Mouse (Mus musculus): Measurements from ENCODE around the gene Senp2. TPM values are rescaled to one million over a fixed set of nuclear protein-coding genes. Genes with fewer than 3 reads are reported as not detected.

Gene Senp2
- polyA plus RNA-seq, 1 experiment from 2014 or later = 66.0 TPM

DNA sequence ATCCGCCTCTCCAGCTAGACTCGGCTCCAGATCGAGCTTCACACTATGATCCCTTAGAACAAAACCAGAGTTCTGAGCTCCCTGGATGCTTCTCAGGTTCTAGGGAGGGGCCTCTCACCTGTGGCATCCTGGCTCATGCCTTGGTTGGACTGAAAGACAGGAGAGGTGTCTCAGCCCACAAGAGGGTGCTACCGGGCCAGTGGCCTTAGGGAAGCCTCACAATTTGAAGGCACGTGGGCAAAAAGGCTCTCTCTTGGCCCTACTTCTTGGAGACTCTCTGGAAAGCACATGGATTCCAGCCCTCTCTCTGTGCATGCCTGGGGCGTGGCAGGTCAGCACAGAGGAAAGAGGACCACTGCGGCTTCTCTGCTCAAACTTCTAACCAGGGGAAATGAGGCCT lies 62.1 kb downstream of the Senp2 start:
- no peak overlapping the region for H3K9ac ChIP-seq (replicated peaks)
- H3K27me3 ChIP-seq = no peaks in the 10 kb centered on the region
- no peak overlapping the region for H3K27ac ChIP-seq (replicated peaks)
- no peak overlapping the region for H3K4me3 ChIP-seq
- 76% methylated on average over 7 of the region's 7 CpGs for WGBS
- no peak overlapping the region for H3K4me2 ChIP-seq (replicated peaks)
- no peak for ATAC-seq (ENCODE audit: low FRiP score, low read depth)
- peaks cover 77% of the 10 kb centered on the region for H3K36me3 ChIP-seq
- no peaks in the 10 kb centered on the region for H3K9me3 ChIP-seq
- peaks cover 11% of the 10 kb centered on the region; the same call in 1 of the 2 replicates for H3K4me1 ChIP-seq

DNA sequence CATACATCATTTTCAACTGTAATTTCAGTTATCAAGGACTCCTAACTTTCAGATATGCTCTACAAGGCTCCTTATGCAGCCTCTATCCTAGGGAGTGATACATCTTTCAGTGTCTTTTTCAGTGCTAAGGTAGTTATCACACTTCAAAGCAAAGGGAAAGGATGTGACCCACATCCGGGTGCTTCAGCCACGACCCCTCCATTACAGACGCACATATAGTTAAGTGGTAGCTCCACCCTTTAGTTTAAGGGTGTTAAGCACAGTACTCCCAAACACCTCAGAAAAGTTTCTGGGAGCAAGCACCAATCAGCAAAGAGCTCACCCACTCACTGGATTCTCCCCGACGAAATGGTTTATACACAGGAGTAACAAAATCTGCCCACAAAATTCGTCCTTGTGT lies 65.8 kb downstream of the Senp2 start:
- WGBS = 85% methylated on average over 6 of the region's 6 CpGs

DNA sequence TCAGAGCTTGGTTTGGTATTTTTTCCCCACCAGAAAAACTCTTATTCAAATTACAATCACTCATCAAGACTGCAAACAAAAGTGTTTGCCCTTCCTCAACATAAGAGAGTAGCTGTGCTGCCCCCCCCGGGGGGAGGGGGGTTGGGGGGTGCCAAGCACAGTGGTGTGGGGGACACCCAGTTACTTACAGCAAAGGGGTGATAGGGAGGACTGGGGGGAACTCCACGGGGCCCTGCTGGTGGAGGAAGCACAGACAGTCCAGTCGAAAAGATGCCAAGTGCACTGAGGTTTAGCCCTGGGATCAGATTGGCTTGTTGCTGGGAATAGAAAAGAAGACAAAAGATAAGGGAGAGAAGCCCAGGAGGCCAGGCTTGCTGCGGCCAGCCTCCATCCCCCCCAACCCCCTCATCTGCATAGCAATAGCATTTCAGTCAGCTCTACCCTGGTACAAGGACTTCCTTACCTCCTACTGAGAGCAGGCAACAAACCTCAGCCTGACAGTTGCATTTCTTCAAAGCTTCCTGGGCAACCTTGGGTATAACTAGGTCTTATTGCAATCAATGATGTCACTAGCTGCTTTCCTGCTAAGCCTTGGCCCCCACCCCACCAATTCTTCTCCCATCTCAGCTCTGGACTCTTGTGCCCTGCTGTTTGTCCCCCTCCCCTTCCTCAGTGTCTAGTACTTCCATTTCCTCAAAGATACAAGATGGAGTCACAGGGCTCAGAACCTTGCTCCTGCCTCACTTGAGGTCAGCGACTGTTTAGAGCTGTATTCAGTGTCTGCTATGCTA lies 66.7 kb downstream of the Senp2 start:
- H3K36me3 ChIP-seq = peaks cover 69% of the 10 kb centered on the region
- H3K27ac ChIP-seq (replicated peaks) = peak overlapping the region; percentile 64
- no peaks in the 10 kb centered on the region for H3K27me3 ChIP-seq

More for the DNA sequence above, 65.8 kb downstream of the Senp2 start:
- Histone ChIP-seq H3K27me3 (no peaks in the 10 kb centered on the region), H3K4me3 (no peak overlapping the region), H3K27ac (replicated peaks) (no peak overlapping the region), H3K4me2 (replicated peaks) (no peak overlapping the region), H3K4me1 (peaks cover 17% of the 10 kb centered on the region; the same call in 1 of the 2 replicates), H3K36me3 (peaks cover 71% of the 10 kb centered on the region), H3K9me3 (no peaks in the 10 kb centered on the region), H3K9ac (replicated peaks) (no peak overlapping the region)
- no peak for ATAC-seq (ENCODE audit: low FRiP score, low read depth)

DNA sequence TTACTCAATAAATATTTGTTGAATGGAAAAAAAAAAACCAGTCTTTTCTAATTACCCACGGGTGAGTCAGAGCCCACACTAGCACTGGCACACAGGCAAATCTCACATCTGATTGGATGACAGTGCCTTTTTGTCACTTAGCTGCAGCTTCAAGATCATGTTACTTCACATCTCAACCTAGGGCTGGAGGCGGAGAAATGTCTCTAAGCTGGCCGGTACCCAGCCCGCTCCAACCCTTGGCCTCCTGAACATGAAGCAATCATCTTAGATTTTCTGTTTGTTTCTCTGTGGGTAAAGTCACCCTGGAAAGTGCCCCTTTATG lies 67.3 kb downstream of the Senp2 start:
- H3K4me2 ChIP-seq (replicated peaks) = no peak overlapping the region
- peaks cover 69% of the 10 kb centered on the region for H3K36me3 ChIP-seq
- WGBS = 31% methylated on average over 4 of the region's 4 CpGs
- no peak overlapping the region for H3K4me3 ChIP-seq
- ATAC-seq (ENCODE audit: low FRiP score, low read depth) = peak; percentile 49; the same call in 1 of the 2 replicates
- peak overlapping the region; percentile 64 for H3K27ac ChIP-seq (replicated peaks)
- no peak overlapping the region for H3K9ac ChIP-seq (replicated peaks)
- H3K9me3 ChIP-seq = no peaks in the 10 kb centered on the region
- H3K27me3 ChIP-seq = no peaks in the 10 kb centered on the region
- peaks cover 17% of the 10 kb centered on the region; the same call in 1 of the 2 replicates for H3K4me1 ChIP-seq

More for the DNA sequence above, 66.7 kb downstream of the Senp2 start:
- no peaks in the 10 kb centered on the region for H3K9me3 ChIP-seq
- peak; percentile 74 for ATAC-seq (ENCODE audit: low FRiP score, low read depth)
- no peak overlapping the region for H3K4me2 ChIP-seq (replicated peaks)
- peaks cover 17% of the 10 kb centered on the region; the same call in 1 of the 2 replicates for H3K4me1 ChIP-seq
- WGBS = 9% methylated on average over 5 of the region's 5 CpGs
- H3K9ac ChIP-seq (replicated peaks) = no peak overlapping the region
- H3K4me3 ChIP-seq = no peak overlapping the region

DNA sequence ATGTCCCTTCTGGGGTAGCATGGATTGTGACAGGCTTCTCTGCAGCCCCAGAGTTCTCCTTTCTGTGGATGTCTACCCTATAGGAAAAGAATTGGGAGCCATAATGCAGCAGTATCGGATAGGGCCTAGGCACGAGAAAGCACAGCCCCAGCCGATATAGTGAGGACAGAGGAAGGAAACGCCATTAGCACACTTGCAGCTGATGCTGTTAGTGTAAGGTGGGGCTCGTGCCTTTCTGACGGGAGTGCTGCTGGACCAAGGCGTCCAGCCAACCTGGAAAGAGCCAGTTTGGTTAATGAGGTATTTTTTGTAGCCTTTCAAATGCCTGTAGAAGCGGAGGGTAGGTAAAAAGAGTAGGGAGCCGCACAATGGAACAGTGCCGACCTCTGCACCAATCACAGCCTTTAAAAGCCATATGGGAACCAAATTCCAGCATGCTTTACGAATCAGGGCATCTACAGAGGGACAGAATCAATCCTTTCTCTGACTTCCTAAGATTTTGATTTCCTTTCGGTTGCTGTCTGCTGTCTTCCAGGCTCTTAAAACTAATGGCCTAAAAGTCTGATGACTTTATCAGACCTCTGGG lies 70.9 kb downstream of the Senp2 start:
- H3K36me3 ChIP-seq = peaks cover 59% of the 10 kb centered on the region

DNA sequence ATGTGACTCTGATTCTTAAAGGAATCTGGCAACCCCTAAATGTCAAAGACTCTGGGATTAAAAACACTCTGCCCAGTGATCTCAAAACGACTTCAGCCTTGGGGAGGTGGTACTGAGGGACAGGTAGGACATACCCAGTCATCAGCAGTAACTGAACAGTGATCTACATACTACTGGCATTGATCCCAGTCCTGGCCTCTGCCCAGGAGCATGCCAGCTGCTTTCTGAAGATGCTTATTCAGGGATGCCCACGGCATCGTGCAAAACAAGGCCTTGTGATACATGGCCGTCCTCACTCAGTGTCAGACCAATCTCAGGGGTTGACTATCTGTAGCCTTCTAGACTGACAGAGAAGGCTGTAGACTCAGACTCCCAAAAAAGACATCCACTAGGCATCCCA lies 76.1 kb downstream of the Senp2 start:
- 94% methylated on average over 4 of the region's 4 CpGs for WGBS
- no peaks in the 10 kb centered on the region for H3K27me3 ChIP-seq
- H3K9ac ChIP-seq (replicated peaks) = no peak overlapping the region
- H3K4me2 ChIP-seq (replicated peaks) = no peak overlapping the region
- peaks cover 33% of the 10 kb centered on the region for H3K36me3 ChIP-seq
- ATAC-seq (ENCODE audit: low FRiP score, low read depth) = no peak
- no peak overlapping the region for H3K27ac ChIP-seq (replicated peaks)
- H3K9me3 ChIP-seq = no peaks in the 10 kb centered on the region
- no peak overlapping the region for H3K4me3 ChIP-seq
- H3K4me1 ChIP-seq = no peaks in the 10 kb centered on the region

More for the DNA sequence above, 70.9 kb downstream of the Senp2 start:
- no peak overlapping the region for H3K4me2 ChIP-seq (replicated peaks)
- H3K9ac ChIP-seq (replicated peaks) = no peak overlapping the region
- WGBS = 90% methylated on average over 12 of the region's 12 CpGs
- H3K4me3 ChIP-seq = no peak overlapping the region
- no peaks in the 10 kb centered on the region for H3K27me3 ChIP-seq
- ATAC-seq (ENCODE audit: low FRiP score, low read depth) = no peak
- no peaks in the 10 kb centered on the region for H3K9me3 ChIP-seq
- H3K4me1 ChIP-seq = peaks cover 16% of the 10 kb centered on the region; the same call in 1 of the 2 replicates
- H3K27ac ChIP-seq (replicated peaks) = no peak overlapping the region

DNA sequence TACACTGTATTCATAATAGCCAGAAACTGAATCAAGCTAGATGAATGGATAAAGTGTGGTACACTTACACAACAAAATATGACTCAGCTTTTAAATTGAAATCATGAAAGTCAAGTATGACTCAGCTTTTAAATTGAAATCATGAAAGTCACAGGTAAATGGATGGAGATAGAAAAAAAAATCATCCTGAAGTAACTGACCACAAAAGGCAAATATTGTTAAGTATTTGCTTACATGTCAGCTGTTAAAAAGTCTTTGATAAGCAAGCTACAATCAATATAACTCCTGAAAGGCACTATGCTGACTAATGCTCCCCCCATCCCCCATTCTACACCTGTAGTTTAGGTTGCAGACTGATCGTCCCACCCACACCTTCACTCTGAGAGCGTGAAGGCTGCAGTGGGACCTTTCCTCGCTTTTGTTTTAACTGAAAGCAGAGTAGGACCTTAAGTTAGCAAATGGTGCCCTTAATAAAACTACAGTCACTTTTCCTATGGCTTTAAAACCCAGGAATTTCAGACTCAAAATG lies 82.0 kb downstream of the Senp2 start:
- no peak overlapping the region for H3K4me2 ChIP-seq (replicated peaks)
- H3K4me3 ChIP-seq = no peak overlapping the region
- H3K9ac ChIP-seq (replicated peaks) = no peak overlapping the region
- no peaks in the 10 kb centered on the region for H3K27me3 ChIP-seq
- peaks cover 11% of the 10 kb centered on the region for H3K36me3 ChIP-seq
- H3K9me3 ChIP-seq = no peaks in the 10 kb centered on the region
- 90% methylated on average over 3 of the region's 3 CpGs for WGBS
- H3K4me1 ChIP-seq = no peaks in the 10 kb centered on the region
- no peak overlapping the region for H3K27ac ChIP-seq (replicated peaks)
- ATAC-seq (ENCODE audit: low FRiP score, low read depth) = no peak

DNA sequence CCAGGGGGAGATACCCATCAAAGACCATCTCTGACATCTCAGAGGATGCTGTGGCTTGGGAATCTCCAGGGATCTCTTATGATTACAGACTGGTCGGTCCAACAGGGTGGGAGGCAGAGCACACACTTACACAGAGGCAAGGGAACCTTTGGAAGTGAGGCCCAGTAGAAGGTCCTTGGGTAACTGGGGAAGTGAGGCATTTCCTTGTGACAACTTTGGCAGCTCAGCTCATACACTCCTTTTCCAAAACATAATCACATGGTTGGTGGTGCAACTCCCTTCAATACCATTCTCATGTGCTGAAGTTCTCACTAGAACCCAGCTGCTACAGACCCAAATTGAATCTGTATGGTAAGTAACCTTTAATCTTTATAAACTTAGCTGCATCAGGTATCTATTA lies 86.5 kb downstream of the Senp2 start:
- no peak overlapping the region for H3K4me3 ChIP-seq
- H3K4me1 ChIP-seq = peaks cover 9% of the 10 kb centered on the region; the same call in 1 of the 2 replicates
- no peaks in the 10 kb centered on the region for H3K9me3 ChIP-seq
- 76% methylated on average over 1 of the region's 1 CpGs for WGBS
- no peak overlapping the region for H3K27ac ChIP-seq (replicated peaks)
- H3K4me2 ChIP-seq (replicated peaks) = no peak overlapping the region
- ATAC-seq (ENCODE audit: low FRiP score, low read depth) = no peak
- H3K36me3 ChIP-seq = no peaks in the 10 kb centered on the region
- H3K9ac ChIP-seq (replicated peaks) = no peak overlapping the region
- H3K27me3 ChIP-seq = no peaks in the 10 kb centered on the region

DNA sequence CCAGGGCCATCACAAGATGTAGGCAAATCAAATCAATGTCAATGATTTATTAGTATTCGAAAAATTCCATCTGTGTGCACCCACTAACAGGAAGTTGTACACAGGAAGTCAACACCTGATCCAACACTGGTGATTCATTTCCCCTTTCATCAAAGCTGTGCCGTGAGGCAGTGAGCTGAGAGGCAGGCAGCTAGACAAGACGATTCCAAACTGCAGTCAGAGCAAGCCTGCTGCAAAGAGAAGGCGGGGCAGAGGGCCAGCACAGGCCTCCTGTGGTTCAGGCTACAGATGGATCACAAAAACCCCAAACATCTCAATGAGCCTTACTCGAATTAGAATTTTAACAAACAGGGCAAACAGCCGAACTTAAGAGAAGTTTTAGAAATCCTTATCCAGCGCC lies 88.4 kb downstream of the Senp2 start:
- Histone ChIP-seq H3K27me3 (no peaks in the 10 kb centered on the region), H3K4me1 (peaks cover 9% of the 10 kb centered on the region; the same call in 1 of the 2 replicates), H3K4me2 (replicated peaks) (no peak overlapping the region), H3K9me3 (no peaks in the 10 kb centered on the region), H3K36me3 (no peaks in the 10 kb centered on the region), H3K4me3 (no peak overlapping the region), H3K27ac (replicated peaks) (peak overlapping the region; percentile 43; the same call in 1 of the 2 replicates), H3K9ac (replicated peaks) (no peak overlapping the region)
- 48% methylated on average over 7 of the region's 7 CpGs for WGBS
- no peak for ATAC-seq (ENCODE audit: low FRiP score, low read depth)

Other genes starting within 250 kb of the Senp2 start
- gene Ehhadh, start 221.7 kb upstream of the Senp2 start, polyA plus RNA-seq (2016; fragmentation: Nextera tagmentation; extraction: Ambion mirVana) = 1.9 and 2.0 TPM in 2 replicates
- gene Map3k13, start 215.1 kb upstream of the Senp2 start, polyA plus RNA-seq (2016; fragmentation: Nextera tagmentation; extraction: Ambion mirVana) = 8.0 and 9.3 TPM in 2 replicates
- gene Tmem41a, start 61.9 kb upstream of the Senp2 start, polyA plus RNA-seq (2016; fragmentation: Nextera tagmentation; extraction: Ambion mirVana) = 26.7 and 29.9 TPM in 2 replicates
- gene Liph, start 13.8 kb upstream of the Senp2 start, polyA plus RNA-seq (2016; fragmentation: Nextera tagmentation; extraction: Ambion mirVana) = 0.25 and 0.40 TPM in 2 replicates
- 72.5 and 77.2 TPM in 2 replicates for gene Igf2bp2, start 153.8 kb downstream of the Senp2 start, polyA plus RNA-seq (2016; fragmentation: Nextera tagmentation; extraction: Ambion mirVana)

Measured in midbrain, embryonic 12.5 days (tissue).